13 mouse cellular contexts compared by ENCODE assay signal in the genomic region with DNA sequence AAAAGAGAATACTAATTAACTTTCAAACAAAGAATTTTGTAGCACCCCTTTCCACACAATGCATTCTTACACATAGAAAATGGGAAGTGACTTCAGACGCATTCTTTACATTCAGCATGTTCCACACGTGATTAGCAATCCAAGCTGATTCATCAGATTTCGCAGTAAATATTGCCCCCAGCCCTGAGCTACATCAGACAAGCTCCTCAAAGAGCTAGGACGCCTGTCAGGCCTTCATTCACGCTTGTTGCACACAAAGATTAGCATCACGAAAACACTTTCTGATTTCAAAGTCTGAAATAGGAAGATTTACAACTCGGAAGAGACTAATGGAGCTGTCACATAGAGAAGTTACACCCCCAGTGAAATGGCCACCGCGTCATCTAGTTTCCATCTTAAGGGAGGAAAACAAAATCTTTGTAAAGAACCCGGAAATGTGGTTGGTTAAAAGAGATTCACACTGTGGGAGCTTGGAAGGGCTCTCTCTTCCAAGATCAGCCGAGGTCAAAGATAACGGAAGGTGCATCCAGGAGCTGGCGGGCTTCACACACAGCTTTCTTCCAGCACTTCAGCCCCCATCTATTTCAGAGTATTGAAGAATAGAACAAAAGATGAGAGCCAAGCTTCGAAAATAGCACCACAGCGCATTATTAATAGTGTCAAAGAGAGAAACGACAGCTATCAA.
DNase-seq lines count a peak whose midpoint lies in the region; ATAC-seq lines count a peak whose summit lies in the region.
"Had no signal": no experiment of that assay in that cellular context is flagged by ENCODE, and none has a peak within 500 bp of the region (broad histone marks: within the 10 kb centered on the region; RNA-seq: fewer than 3 reads in every experiment).

No protein-coding gene starts in this region.

- H3K27ac ChIP-seq in embryonic facial prominence, embryonic 11.5 days (replicated peaks; ENCODE audit: low read depth, low read length) = no peak overlapping the region
- no peak overlapping the region for H3K27ac ChIP-seq in embryonic facial prominence, embryonic 10.5 days (replicated peaks)
- no peak overlapping the region for H3K27ac ChIP-seq in neural tube, embryonic 12.5 days
- peak overlapping the region; percentile 33 for H3K27ac ChIP-seq in midbrain, embryonic 10.5 days (replicated peaks)
- H3K27ac ChIP-seq: kidney, postnatal 0 days had no signal

- H3K4me1 ChIP-seq in embryonic facial prominence, embryonic 11.5 days (ENCODE audit: control insufficient read depth, insufficient read depth, low read length) = no peaks in the 10 kb centered on the region
- H3K4me1 ChIP-seq in embryonic facial prominence, embryonic 10.5 days = peaks cover 10% of the 10 kb centered on the region
- H3K4me1 ChIP-seq in neural tube, embryonic 12.5 days = peaks cover 15% of the 10 kb centered on the region; the same call in 1 of the 2 replicates
- peaks cover 37% of the 10 kb centered on the region for H3K4me1 ChIP-seq in midbrain, embryonic 10.5 days

- WGBS in embryonic facial prominence, embryonic 11.5 days = 49% methylated on average over 16 of the region's 16 CpGs
- 46% methylated on average over 16 of the region's 16 CpGs for WGBS in embryonic facial prominence, embryonic 10.5 days
- 24% methylated on average over 16 of the region's 16 CpGs for WGBS in neural tube, embryonic 12.5 days
- WGBS in midbrain, embryonic 10.5 days = 24% methylated on average over 16 of the region's 16 CpGs

- DNase-seq in embryonic facial prominence, embryonic 11.5 days (ENCODE audit: low spot score) = peak; percentile 26
- DNase-seq in embryonic facial prominence, embryonic 10.5 days (ENCODE audit: low spot score) = no peak
- DNase-seq in neural tube, embryonic 10.5 days (ENCODE audit: extremely low spot score, low spot score) = no peak
- peak; percentile 37 for DNase-seq in midbrain, embryonic 10.5 days (ENCODE audit: low spot score)
- DNase-seq in spleen, postnatal 14 days (ENCODE audit: low spot score in 2 of 2) = no peak
- no peak for DNase-seq in kidney, adult 18-20 months
- DNase-seq: cerebellum, adult 9-11 months; gastrocnemius, postnatal 10 days; lung, postnatal 14 days had no signal

- no peak overlapping the region for H3K4me3 ChIP-seq in embryonic facial prominence, embryonic 11.5 days (ENCODE audit: low read depth, low read length)
- no peak overlapping the region for H3K4me3 ChIP-seq in embryonic facial prominence, embryonic 10.5 days
- no peak overlapping the region for H3K4me3 ChIP-seq in neural tube, embryonic 12.5 days
- H3K4me3 ChIP-seq in midbrain, embryonic 10.5 days = peak overlapping the region; percentile 28; the same call in 1 of the 2 replicates
- H3K4me3 ChIP-seq: erythroblast, embryonic 14.5 days had no signal

- no peaks in the 10 kb centered on the region for H3K9me3 ChIP-seq in embryonic facial prominence, embryonic 11.5 days (replicated peaks; ENCODE audit: control insufficient read depth, low read length)
- H3K9me3 ChIP-seq in embryonic facial prominence, embryonic 10.5 days = no peaks in the 10 kb centered on the region
- no peaks in the 10 kb centered on the region for H3K9me3 ChIP-seq in neural tube, embryonic 12.5 days
- H3K9me3 ChIP-seq in midbrain, embryonic 10.5 days (replicated peaks) = no peaks in the 10 kb centered on the region

- no peak overlapping the region for H3K4me2 ChIP-seq in embryonic facial prominence, embryonic 11.5 days (ENCODE audit: low read depth, low read length)
- peak overlapping the region; percentile 36 for H3K4me2 ChIP-seq in neural tube, embryonic 12.5 days (replicated peaks)

- no peak overlapping the region for H3K9ac ChIP-seq in embryonic facial prominence, embryonic 11.5 days (replicated peaks; ENCODE audit: low read length)
- H3K9ac ChIP-seq in neural tube, embryonic 12.5 days = no peak overlapping the region

- H3K36me3 ChIP-seq in embryonic facial prominence, embryonic 11.5 days (replicated peaks; ENCODE audit: control insufficient read depth, insufficient read depth, low read depth, low read length) = no peaks in the 10 kb centered on the region
- H3K36me3 ChIP-seq in embryonic facial prominence, embryonic 10.5 days (replicated peaks) = peaks cover 17% of the 10 kb centered on the region
- no peaks in the 10 kb centered on the region for H3K36me3 ChIP-seq in neural tube, embryonic 12.5 days
- 0 out of 2 replicates have a peak, but pooled peaks cover 9% of the 10 kb centered on the region for H3K36me3 ChIP-seq in midbrain, embryonic 10.5 days

- H3K27me3 ChIP-seq in embryonic facial prominence, embryonic 11.5 days (ENCODE audit: control insufficient read depth, insufficient read depth, low read length) = no peaks in the 10 kb centered on the region
- H3K27me3 ChIP-seq in embryonic facial prominence, embryonic 10.5 days (replicated peaks; ENCODE audit: low read depth, poor library complexity, severe bottlenecking) = no peaks in the 10 kb centered on the region
- no peaks in the 10 kb centered on the region for H3K27me3 ChIP-seq in neural tube, embryonic 12.5 days (replicated peaks)
- H3K27me3 ChIP-seq in midbrain, embryonic 10.5 days (ENCODE audit: low read depth, poor library complexity, severe bottlenecking) = no peaks in the 10 kb centered on the region

- no peak; the same call in 1 of the 2 replicates for ATAC-seq in embryonic facial prominence, embryonic 11.5 days (replicated peaks; ENCODE audit: insufficient number of reproducible peaks, low FRiP score, low TSS enrichment, low read depth)
- no peak for ATAC-seq in neural tube, embryonic 12.5 days (ENCODE audit: low FRiP score, low read depth)
- no peak for ATAC-seq in erythroid progenitor cell, adult 5-6 weeks (replicated peaks; ENCODE audit: low FRiP score, poor library complexity, severe bottlenecking)

Comparison
In these comparisons a context has a peak if more than half of its experiments do, and no peak if none do; other contexts are left out.
1. DNase-seq: peak in embryonic facial prominence, embryonic 11.5 days (single experiment) and midbrain, embryonic 10.5 days (single experiment); none in embryonic facial prominence, embryonic 10.5 days (single experiment), neural tube, embryonic 10.5 days (single experiment), spleen, postnatal 14 days (0 of 2) and kidney, adult 18-20 months (single experiment).